Mouse (Mus musculus): Measurements from ENCODE around the gene Tle2. TPM values are rescaled to one million over a fixed set of nuclear protein-coding genes. Genes with fewer than 3 reads are reported as not detected.

Tle2 gene
- polyA plus RNA-seq, 1 experiment from 2014 or later = 27.7 TPM

DNA sequence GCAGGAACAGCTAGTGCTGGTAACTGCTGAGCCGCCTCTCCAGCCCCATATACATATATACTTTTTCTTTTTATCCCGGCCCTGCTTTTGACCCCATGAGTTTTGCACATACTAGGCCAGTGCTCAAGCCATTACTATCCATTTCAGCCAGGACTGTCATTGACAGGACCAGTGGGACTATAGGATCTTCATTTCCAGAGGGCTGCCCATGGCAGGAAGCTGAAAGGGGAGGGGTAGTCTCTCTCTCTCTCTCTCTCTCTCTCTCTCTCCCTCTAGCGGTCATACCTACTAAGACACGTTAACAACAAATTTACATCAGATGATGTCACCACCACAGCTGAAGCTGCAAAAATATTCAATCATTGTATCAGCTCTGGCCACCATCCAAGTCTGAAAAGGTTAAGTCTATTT, 28.4 kb downstream of the Tle2 start:
- WGBS = 17% methylated on average over 4 of the region's 4 CpGs
- Histone ChIP-seq H3K4me3 (no peak overlapping the region), H3K36me3 (no peaks in the 10 kb centered on the region), H3K4me2 (no peak overlapping the region), H3K9ac (0 out of 2 replicates have a peak overlapping the region, but pooled peaks have one; percentile 11), H3K27ac (peak overlapping the region; percentile 32; the same call in 1 of the 2 replicates), H3K27me3 (peaks cover 44% of the 10 kb centered on the region), H3K4me1 (replicated peaks) (peaks cover 45% of the 10 kb centered on the region), H3K9me3 (no peaks in the 10 kb centered on the region)
- no peak for ATAC-seq (ENCODE audit: low FRiP score)

- H3K4me1 ChIP-seq (replicated peaks) = peaks cover 41% of the 10 kb centered on the region
- no peak overlapping the region for H3K9ac ChIP-seq
- no peak overlapping the region for H3K27ac ChIP-seq
- H3K27me3 ChIP-seq = peaks cover 30% of the 10 kb centered on the region
- peak; percentile 2; the same call in 1 of the 2 replicates for ATAC-seq (ENCODE audit: low FRiP score)
- peak overlapping the region; percentile 68 for H3K4me2 ChIP-seq
- peaks cover 5% of the 10 kb centered on the region; the same call in 1 of the 2 replicates for H3K36me3 ChIP-seq
- no peaks in the 10 kb centered on the region for H3K9me3 ChIP-seq
- WGBS = 81% methylated on average over 12 of the region's 12 CpGs
- no peak overlapping the region for H3K4me3 ChIP-seq
Observed at GRCm38 (mm10) chr10:81604019-81604967, 29.9 kb downstream of the Tle2 start.

DNA sequence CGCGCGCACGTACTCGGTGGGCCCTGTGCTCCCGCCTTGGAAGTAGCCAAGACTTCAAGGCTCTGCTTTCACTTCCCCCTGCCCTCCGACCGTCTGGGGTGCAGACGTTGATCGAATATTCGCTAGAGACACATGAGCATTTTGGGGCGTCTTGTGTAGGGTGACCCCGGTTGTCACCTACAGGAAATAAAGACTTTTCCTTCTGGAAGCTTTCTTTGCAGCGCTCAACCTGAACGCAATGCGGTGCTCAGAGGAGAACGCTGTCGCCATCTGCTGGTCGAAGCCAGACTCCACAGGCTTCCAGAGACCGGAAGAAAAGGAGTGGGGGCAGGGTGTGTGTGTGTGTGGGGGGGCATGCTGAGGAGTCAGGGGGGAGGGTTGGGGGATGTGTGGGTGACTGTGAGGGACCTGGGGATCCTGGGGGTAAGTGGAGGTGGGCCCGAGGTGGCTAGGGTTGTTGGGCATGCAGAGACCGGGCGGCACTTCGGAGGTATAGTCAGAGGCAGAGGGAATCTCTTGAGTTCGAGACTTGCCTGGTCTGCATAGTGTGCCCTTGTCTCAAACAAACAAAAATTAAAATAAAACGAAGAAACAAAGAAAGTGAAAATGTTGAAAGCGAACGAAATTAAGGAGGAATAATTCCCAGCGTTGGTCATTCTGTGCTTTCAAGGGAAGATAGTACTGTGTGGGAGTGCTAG, 30.8 kb downstream of the Tle2 start:
- H3K4me3 ChIP-seq = peak overlapping the region; percentile 53
- peak overlapping the region; percentile 70 for H3K9ac ChIP-seq
- 20% methylated on average over 29 of the region's 29 CpGs for WGBS
- ATAC-seq (ENCODE audit: low FRiP score) = peak; percentile 14
- peaks cover 41% of the 10 kb centered on the region for H3K4me1 ChIP-seq (replicated peaks)
- H3K9me3 ChIP-seq = no peaks in the 10 kb centered on the region
- peak overlapping the region; percentile 94 for H3K27ac ChIP-seq
- peak overlapping the region; percentile 68 for H3K4me2 ChIP-seq
- H3K36me3 ChIP-seq = peaks cover 12% of the 10 kb centered on the region; the same call in 1 of the 2 replicates
- H3K27me3 ChIP-seq = peaks cover 23% of the 10 kb centered on the region

DNA sequence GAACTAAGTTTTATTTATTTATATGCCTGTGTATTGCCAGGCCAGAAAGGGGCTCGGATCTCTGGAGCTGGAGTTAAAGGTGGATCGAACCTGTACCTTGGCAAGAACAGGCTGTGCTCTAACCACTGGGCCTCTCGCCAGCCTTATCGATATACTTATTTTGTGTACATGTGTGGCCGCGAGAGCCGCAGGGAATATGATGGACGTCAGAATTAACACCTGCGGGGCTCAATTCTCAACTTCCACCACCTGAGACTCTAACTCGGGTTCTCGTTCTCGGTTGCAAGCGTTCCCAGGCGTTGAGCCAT, 31.3 kb downstream of the Tle2 start:
- whole genome bisulfite sequencing = 4% methylated on average over 14 of the region's 14 CpGs
- ATAC-seq (ENCODE audit: low FRiP score) = peak; percentile 19

DNA sequence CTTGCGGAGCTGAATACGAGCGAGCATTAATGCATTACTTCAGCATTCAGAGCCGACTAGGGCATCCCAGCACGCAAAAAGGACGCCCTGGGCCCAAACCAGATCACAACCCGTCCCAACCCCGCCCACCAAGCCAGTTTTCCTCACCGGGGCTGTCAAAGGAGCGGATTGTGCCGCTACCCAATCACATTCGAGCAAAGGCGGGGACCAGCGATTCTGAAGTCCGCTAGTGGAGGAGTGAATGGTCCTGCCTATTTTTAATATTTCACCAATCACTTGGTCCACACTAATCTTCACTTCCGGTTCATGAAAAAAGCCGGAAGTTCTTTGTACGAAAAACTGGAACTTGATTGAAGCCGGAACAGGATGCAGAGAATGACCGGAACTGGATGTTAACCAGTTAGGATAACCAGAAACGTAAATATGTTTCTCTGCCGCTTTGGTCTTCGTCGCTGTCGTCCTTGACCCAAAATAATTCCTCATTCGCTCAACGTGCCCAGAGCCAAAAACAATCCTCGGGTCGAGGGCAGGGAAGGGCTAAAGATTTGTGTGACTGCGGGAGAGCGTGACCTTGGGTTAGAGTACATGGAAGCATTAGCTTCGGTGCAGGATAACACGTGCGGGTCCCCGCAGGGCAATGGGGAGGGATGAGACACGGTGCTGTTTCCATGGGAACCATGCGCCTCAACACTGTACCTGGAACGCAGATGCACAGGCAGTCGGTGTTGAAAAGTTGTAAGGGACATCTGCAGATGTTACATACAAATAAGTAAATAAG, 31.8 kb downstream of the Tle2 start, which contains the start of gene BC025920:
TSS of gene BC025920 (plus strand) at position 297 of the 778 bp plus-strand sequence.
- Histone ChIP-seq H3K27ac (peak within 1 kb of the TSS; percentile 94), H3K36me3 (peaks cover 12% of the 10 kb centered on the region; the same call in 1 of the 2 replicates), H3K27me3 (peaks cover 18% of the 10 kb centered on the region), H3K4me2 (peak within 1 kb of the TSS; percentile 79), H3K9ac (peak within 1 kb of the TSS; percentile 78), H3K4me1 (replicated peaks) (peaks cover 34% of the 10 kb centered on the region), H3K9me3 (no peaks in the 10 kb centered on the region), H3K4me3 (peak within 1 kb of the TSS; percentile 53)
- ATAC-seq (ENCODE audit: low FRiP score) = peak; percentile 86
- under 1% methylated on average over 39 of the region's 39 CpGs for WGBS

More for the DNA sequence above, 31.3 kb downstream of the Tle2 start:
- H3K4me1 ChIP-seq (replicated peaks) = peaks cover 38% of the 10 kb centered on the region
- no peaks in the 10 kb centered on the region for H3K9me3 ChIP-seq
- peak overlapping the region; percentile 94 for H3K27ac ChIP-seq
- peaks cover 12% of the 10 kb centered on the region; the same call in 1 of the 2 replicates for H3K36me3 ChIP-seq
- H3K4me3 ChIP-seq = peak overlapping the region; percentile 53
- H3K4me2 ChIP-seq = peak overlapping the region; percentile 68
- peak overlapping the region; percentile 70 for H3K9ac ChIP-seq
- H3K27me3 ChIP-seq = peaks cover 20% of the 10 kb centered on the region

DNA sequence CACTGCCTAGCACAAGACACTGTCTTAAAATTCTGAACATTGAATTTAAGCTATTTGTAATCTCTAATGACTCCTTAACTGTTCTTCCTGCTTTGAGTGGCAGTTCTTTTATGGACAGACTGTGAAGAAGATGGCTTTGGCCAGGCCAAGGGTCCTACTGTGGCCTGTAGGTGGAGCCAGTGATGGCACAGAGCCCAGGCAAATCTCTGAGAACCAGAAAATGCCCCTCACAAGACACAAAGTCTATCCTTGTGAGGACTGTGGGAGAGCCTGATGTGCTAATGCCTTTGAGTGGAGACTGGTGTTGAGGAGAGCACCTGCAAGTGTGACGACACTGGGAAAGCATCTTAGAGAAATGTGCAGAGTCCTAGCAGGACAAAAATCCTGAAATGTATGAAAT, 33.9 kb downstream of the Tle2 start:
- no peak overlapping the region for H3K4me3 ChIP-seq
- no peaks in the 10 kb centered on the region for H3K9me3 ChIP-seq
- no peak overlapping the region for H3K9ac ChIP-seq
- WGBS = 89% methylated on average over 1 of the region's 1 CpGs
- peaks cover 12% of the 10 kb centered on the region; the same call in 1 of the 2 replicates for H3K36me3 ChIP-seq
- peaks cover 17% of the 10 kb centered on the region for H3K4me1 ChIP-seq (replicated peaks)
- no peak for ATAC-seq (ENCODE audit: low FRiP score)
- no peak overlapping the region for H3K4me2 ChIP-seq
- peaks cover 10% of the 10 kb centered on the region; the same call in 1 of the 2 replicates for H3K27me3 ChIP-seq
- no peak overlapping the region for H3K27ac ChIP-seq

GRCm38 (mm10) chr10:81612779-81613178, 38.4 kb downstream of the Tle2 start:
- Histone ChIP-seq H3K36me3 (peaks cover 12% of the 10 kb centered on the region; the same call in 1 of the 2 replicates), H3K27me3 (0 out of 2 replicates have a peak, but pooled peaks cover 7% of the 10 kb centered on the region), H3K9ac (no peak overlapping the region), H3K27ac (no peak overlapping the region), H3K4me2 (no peak overlapping the region), H3K4me1 (replicated peaks) (no peaks in the 10 kb centered on the region), H3K9me3 (no peaks in the 10 kb centered on the region), H3K4me3 (no peak overlapping the region)
- 70% methylated on average over 3 of the region's 3 CpGs for WGBS
- ATAC-seq (ENCODE audit: low FRiP score) = no peak

DNA sequence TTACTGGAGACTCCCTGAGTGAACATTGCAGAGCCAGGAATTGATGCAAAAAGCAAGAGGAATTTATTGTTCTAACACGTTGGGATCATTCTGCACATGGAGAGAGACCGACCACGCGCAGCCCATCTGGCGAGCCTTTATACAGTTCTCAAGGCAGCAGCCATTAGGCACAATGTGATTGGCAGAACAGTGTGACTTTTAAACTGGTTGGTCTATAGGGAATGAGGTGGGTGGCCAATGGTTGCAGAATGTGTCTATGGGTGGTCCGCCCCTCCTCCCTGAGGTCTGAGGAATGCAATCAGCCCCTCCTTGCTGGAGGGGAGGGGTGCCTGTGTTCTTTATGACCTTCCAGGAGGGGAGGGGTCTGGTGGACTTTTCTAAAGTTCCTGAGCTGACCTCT, 41.1 kb downstream of the Tle2 start:
- ATAC-seq (ENCODE audit: low FRiP score) = no peak
- H3K9me3 ChIP-seq = no peaks in the 10 kb centered on the region
- no peak overlapping the region for H3K9ac ChIP-seq
- peaks cover 5% of the 10 kb centered on the region; the same call in 1 of the 2 replicates for H3K36me3 ChIP-seq
- H3K4me2 ChIP-seq = no peak overlapping the region
- WGBS = 63% methylated on average over 6 of the region's 6 CpGs
- H3K4me1 ChIP-seq (replicated peaks) = no peaks in the 10 kb centered on the region
- H3K4me3 ChIP-seq = no peak overlapping the region
- H3K27ac ChIP-seq = no peak overlapping the region
- H3K27me3 ChIP-seq = 0 out of 2 replicates have a peak, but pooled peaks cover 4% of the 10 kb centered on the region

DNA sequence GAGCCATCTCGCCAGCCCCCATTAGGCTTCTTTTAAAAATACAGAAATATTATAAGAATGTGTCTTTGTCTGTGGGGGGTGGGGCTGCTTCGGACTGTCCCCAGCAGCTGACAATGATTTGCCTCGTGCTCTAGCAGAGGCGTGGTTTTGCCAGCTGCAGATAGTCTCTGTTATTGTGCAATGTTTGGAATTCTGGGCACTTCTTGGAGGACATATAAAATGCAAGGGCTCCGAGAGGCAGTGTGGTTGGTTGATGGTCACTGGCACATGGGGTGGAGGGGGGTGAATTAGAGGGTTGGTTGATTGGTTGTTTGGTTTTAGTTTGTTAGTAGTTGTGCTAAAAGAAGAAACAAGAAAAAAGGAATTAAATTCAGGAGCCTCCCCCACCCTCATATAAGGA, 45.6 kb downstream of the Tle2 start:
- Histone ChIP-seq H3K4me3 (no peak overlapping the region), H3K9ac (no peak overlapping the region), H3K27ac (no peak overlapping the region), H3K9me3 (no peaks in the 10 kb centered on the region), H3K4me1 (replicated peaks) (no peaks in the 10 kb centered on the region), H3K27me3 (no peaks in the 10 kb centered on the region), H3K4me2 (no peak overlapping the region), H3K36me3 (peaks cover 47% of the 10 kb centered on the region)
- WGBS = 93% methylated on average over 5 of the region's 5 CpGs
- no peak for ATAC-seq (ENCODE audit: low FRiP score)

DNA sequence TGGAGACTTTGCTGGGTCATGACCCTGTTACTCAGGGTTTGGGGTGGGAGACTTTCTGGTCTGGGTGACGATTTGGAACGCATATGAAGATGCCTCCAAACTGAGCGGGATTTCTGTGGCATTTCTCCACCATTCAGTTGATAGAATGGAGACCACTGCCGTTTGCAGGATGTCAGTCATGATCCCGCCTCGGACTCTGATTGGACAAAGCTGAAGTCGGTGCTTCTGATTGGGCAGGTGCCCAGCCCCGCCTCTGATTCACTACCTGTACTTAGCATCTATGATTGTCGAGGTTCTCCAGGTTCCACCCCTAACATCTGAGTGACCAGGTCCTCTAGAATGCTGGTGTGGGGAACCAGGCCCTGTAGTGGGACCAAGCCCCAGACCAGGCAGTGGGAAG, 46.4 kb downstream of the Tle2 start:
- Histone ChIP-seq H3K36me3 (peaks cover 55% of the 10 kb centered on the region), H3K27me3 (no peaks in the 10 kb centered on the region)
- WGBS = 62% methylated on average over 9 of the region's 9 CpGs

GRCm38 (mm10) chr10:81623441-81623840, 49.1 kb downstream of the Tle2 start:
- ATAC-seq (ENCODE audit: low FRiP score) = no peak
- WGBS = 60% methylated on average over 8 of the region's 8 CpGs
- H3K9me3 ChIP-seq = no peaks in the 10 kb centered on the region
- H3K9ac ChIP-seq = no peak overlapping the region
- no peaks in the 10 kb centered on the region for H3K27me3 ChIP-seq
- H3K4me3 ChIP-seq = no peak overlapping the region
- H3K4me2 ChIP-seq = no peak overlapping the region
- H3K36me3 ChIP-seq = peaks cover 61% of the 10 kb centered on the region
- H3K4me1 ChIP-seq (replicated peaks) = peaks cover 26% of the 10 kb centered on the region
- no peak overlapping the region for H3K27ac ChIP-seq

More for the DNA sequence above, 46.4 kb downstream of the Tle2 start:
- H3K9ac ChIP-seq = no peak overlapping the region
- no peak overlapping the region for H3K27ac ChIP-seq
- H3K4me2 ChIP-seq = no peak overlapping the region
- no peaks in the 10 kb centered on the region for H3K9me3 ChIP-seq
- peaks cover 4% of the 10 kb centered on the region for H3K4me1 ChIP-seq (replicated peaks)
- no peak for ATAC-seq (ENCODE audit: low FRiP score)
- H3K4me3 ChIP-seq = no peak overlapping the region

Measured in hindbrain, embryonic 13.5 days (tissue).